ENCODE assay signal across 13 mouse cellular contexts in genomic region chr14:27784826-27785225, GRCm38 (mm10).
"Had no signal": no experiment of that assay in that cellular context is flagged by ENCODE, and none has a peak within 500 bp of the region (broad histone marks: within the 10 kb centered on the region; RNA-seq: fewer than 3 reads in every experiment).

No protein-coding gene starts in this region.

- DNase-seq: lung, embryonic 14.5 days; lung, postnatal 10 days; lung, postnatal 4 days; midbrain, embryonic 14.5 days; retina, postnatal 1 day; right cerebral cortex, adult 18-20 months; right cerebral cortex, postnatal 25 days; right cerebral cortex, postnatal 4 days; spleen, adult 18-20 months; thymus, adult 18-20 months; thymus, postnatal 14 days; thymus, postnatal 36 days had no signal

- ATAC-seq: midbrain, embryonic 16.5 days had no signal
